Mouse (Mus musculus) G1E (cell line): ENCODE measurements around the gene Ehf. TPM values are rescaled to one million over a fixed set of nuclear protein-coding genes. Genes with fewer than 3 reads are reported as not detected.

ENCODE experiments used
- ATAC-seq: 2 replicates; pipeline ENCODE4 v1.8.0; 2016; ENCODE audit warnings: mild to moderate bottlenecking; ENCODE audit not compliant: insufficient number of reproducible peaks, poor library complexity, low FRiP score, severe bottlenecking; ENCODE audit errors: extremely low read depth
- DNase-seq: peaks from one replicate; pipeline ENCODE4 v3.0.0; 2012; ENCODE audit warnings: low spot score
- H3K27me3 ChIP-seq: 2 replicates; pipeline ENCODE4 v1.6.1; 2012; ENCODE audit warnings: mild to moderate bottlenecking, low read length, inconsistent platforms; ENCODE audit not compliant: insufficient read depth
- H3K36me3 ChIP-seq: replicated peaks from 2 replicates; pipeline ENCODE3; 2012; ENCODE audit warnings: mild to moderate bottlenecking, inconsistent platforms
- H3K4me1 ChIP-seq: 2 replicates; pipeline ENCODE4 v1.6.1; 2012; ENCODE audit warnings: low read depth, low read length, inconsistent platforms, mixed read lengths; ENCODE audit not compliant: insufficient read depth
- H3K4me3 ChIP-seq: 2 replicates; pipeline ENCODE4 v1.5.1; 2012; ENCODE audit warnings: low read depth, mild to moderate bottlenecking, inconsistent platforms, low read length, moderate library complexity, mixed read lengths
- H3K9me3 ChIP-seq: replicated peaks from 2 replicates; pipeline ENCODE4 v1.6.1; 2012; ENCODE audit warnings: inconsistent platforms
- CTCF ChIP-seq: IDR thresholded peaks from 2 replicates; pipeline ENCODE4 v1.5.1; 2012; ENCODE audit warnings: low read depth, low read length, inconsistent platforms, mixed read lengths
- GATA1 ChIP-seq: IDR thresholded peaks from 2 replicates; pipeline ENCODE4 v1.6.1; 2012; ENCODE audit warnings: borderline replicate concordance, low read length, inconsistent platforms, mixed read lengths
- GATA2 ChIP-seq: IDR thresholded peaks from 2 replicates; pipeline ENCODE4 v1.6.1; 2012; ENCODE audit warnings: low read depth, low read length, inconsistent platforms, borderline replicate concordance
- POLR2AphosphoS5 ChIP-seq: IDR thresholded peaks from 2 replicates; pipeline ENCODE4 v1.6.1; 2012; ENCODE audit warnings: low read depth, low read length, inconsistent platforms; ENCODE audit not compliant: insufficient replicate concordance
- TAL1 ChIP-seq: conservative IDR thresholded peaks from 2 replicates; pipeline ENCODE4 v1.6.1; 2012; ENCODE audit warnings: low read depth, low read length, inconsistent platforms, mixed read lengths
- polyA plus RNA-seq: library from polyadenylated mRNA; stranded (reverse); fragments of >175 nt; gene quantifications from 2 replicates; pipeline ENCODE4 v1.2.3, GENCODE M21; 2012
- total RNA-seq, 2 experiments: library from RNA; stranded (forward) in 1 of 2; stranded (reverse) in 1 of 2; fragments of 200-1000 nt in 1 of 2; fragments of >200 nt in 1 of 2; fragmentation: Nextera tagmentation in 1 of 2; gene quantifications; 2 replicates each; pipeline ENCODE4 v1.2.3; 2014 to 2017

Gene Ehf
- total RNA-seq (2014; fragmentation: Nextera tagmentation), result 15.6 and 21.1 TPM in 2 replicates
- total RNA-seq (2017), result 0.64 and 0.98 TPM in 2 replicates
- polyA plus RNA-seq, result 0.14 and 0.15 TPM in 2 replicates

GRCm38 (mm10) chr2:103303132-103303531 lies at the start of gene Ehf:
Gene Ehf (minus strand): TSS chr2:103303278.
- Histone ChIP-seq H3K4me3 (no peak within 1 kb of the TSS; the same call in 1 of the 2 replicates), H3K4me1 (peaks cover 87% of the 10 kb centered on the region), H3K36me3 (no peaks in the 10 kb centered on the region), H3K9me3 (no peaks in the 10 kb centered on the region), H3K27me3 (peaks cover 3% of the 10 kb centered on the region; the same call in 1 of the 2 replicates)
- DNase-seq (no peak), ATAC-seq (no peak)
- TF ChIP-seq TAL1, result no peak
- no peak for TF ChIP-seq GATA2
- TF ChIP-seq GATA1, result no peak
- no peak for TF ChIP-seq CTCF
- no peak for TF ChIP-seq POLR2AphosphoS5

- no peak for TF ChIP-seq TAL1
- peak; percentile 72 for TF ChIP-seq CTCF
- no peak for TF ChIP-seq POLR2AphosphoS5
- Histone ChIP-seq H3K4me1 (peaks cover 60% of the 10 kb centered on the region), H3K36me3 (no peaks in the 10 kb centered on the region), H3K27me3 (peaks cover 24% of the 10 kb centered on the region), H3K4me3 (peak overlapping the region; percentile 48; the same call in 1 of the 2 replicates), H3K9me3 (no peaks in the 10 kb centered on the region)
- DNase-seq (peak; percentile 42), ATAC-seq (0 out of 2 replicates have a peak, but pooled peaks have one; percentile 15)
Measured at GRCm38 (mm10) chr2:103347417-103347891, 44.4 kb upstream of the Ehf start.

- Histone ChIP-seq H3K4me3 (no peak overlapping the region), H3K4me1 (peaks cover 66% of the 10 kb centered on the region), H3K36me3 (no peaks in the 10 kb centered on the region), H3K27me3 (peaks cover 19% of the 10 kb centered on the region), H3K9me3 (no peaks in the 10 kb centered on the region)
- DNase-seq (no peak), ATAC-seq (no peak)
- TF ChIP-seq TAL1, result no peak
- TF ChIP-seq GATA2, result no peak
- TF ChIP-seq CTCF, result no peak
- TF ChIP-seq POLR2AphosphoS5, result no peak
- TF ChIP-seq GATA1, result no peak
Measured at GRCm38 (mm10) chr2:103346751-103347289, 43.7 kb upstream of the Ehf start.

GRCm38 (mm10) chr2:103343611-103344010 lies 40.5 kb upstream of the Ehf start:
- ATAC-seq (no peak), DNase-seq (no peak)

GRCm38 (mm10) chr2:103342123-103342522 lies 39.0 kb upstream of the Ehf start:
- no peak for ATAC-seq
- H3K9me3 ChIP-seq, result no peaks in the 10 kb centered on the region
- DNase-seq, result no peak
- peaks cover 3% of the 10 kb centered on the region for H3K27me3 ChIP-seq
- no peaks in the 10 kb centered on the region for H3K36me3 ChIP-seq
- TF ChIP-seq CTCF (no peak), GATA1 (no peak), GATA2 (no peak)
- H3K4me3 ChIP-seq, result no peak overlapping the region
- peaks cover 90% of the 10 kb centered on the region for H3K4me1 ChIP-seq

More at GRCm38 (mm10) chr2:103343611-103344010, 40.5 kb upstream of the Ehf start:
- TF ChIP-seq GATA1 (no peak), TAL1 (no peak), GATA2 (no peak), CTCF (no peak), POLR2AphosphoS5 (no peak)
- Histone ChIP-seq H3K27me3 (peaks cover 8% of the 10 kb centered on the region), H3K4me1 (peaks cover 92% of the 10 kb centered on the region), H3K36me3 (no peaks in the 10 kb centered on the region), H3K9me3 (no peaks in the 10 kb centered on the region), H3K4me3 (no peak overlapping the region)

- Histone ChIP-seq H3K36me3 (no peaks in the 10 kb centered on the region), H3K27me3 (peaks cover 3% of the 10 kb centered on the region), H3K9me3 (no peaks in the 10 kb centered on the region), H3K4me1 (peaks cover 90% of the 10 kb centered on the region), H3K4me3 (no peak overlapping the region)
- no peak for ATAC-seq
- TF ChIP-seq CTCF, result no peak
- no peak for TF ChIP-seq POLR2AphosphoS5
- no peak for TF ChIP-seq GATA2
- no peak for DNase-seq
Measured at GRCm38 (mm10) chr2:103341375-103341971, 38.4 kb upstream of the Ehf start.
